Mouse (Mus musculus) c-Kit-positive CD71-negative TER-119-negative erythroid progenitor cells, embryonic 14.5 days (primary cell): Measurements from ENCODE around the gene Adamtsl5.
A peak's percentile ranks its signal among the peaks of the same experiment; 100 is the strongest.

Experiments used
- DNase-seq: peaks from one replicate; pipeline ENCODE4 v3.0.0-alpha.2; 2013; ENCODE audit warnings: low read depth

The Adamtsl5 gene

GRCm38 (mm10) chr10:80348244-80348781 lies at the start of gene Adamtsl5:
TSS of gene Adamtsl5 (minus strand) at chr10:80348412.
- peak; percentile 63 for DNase-seq

- no peak for DNase-seq
These were observed 49.4 kb upstream of the Adamtsl5 start for GRCm38 (mm10) chr10:80397524-80398173.

DNA sequence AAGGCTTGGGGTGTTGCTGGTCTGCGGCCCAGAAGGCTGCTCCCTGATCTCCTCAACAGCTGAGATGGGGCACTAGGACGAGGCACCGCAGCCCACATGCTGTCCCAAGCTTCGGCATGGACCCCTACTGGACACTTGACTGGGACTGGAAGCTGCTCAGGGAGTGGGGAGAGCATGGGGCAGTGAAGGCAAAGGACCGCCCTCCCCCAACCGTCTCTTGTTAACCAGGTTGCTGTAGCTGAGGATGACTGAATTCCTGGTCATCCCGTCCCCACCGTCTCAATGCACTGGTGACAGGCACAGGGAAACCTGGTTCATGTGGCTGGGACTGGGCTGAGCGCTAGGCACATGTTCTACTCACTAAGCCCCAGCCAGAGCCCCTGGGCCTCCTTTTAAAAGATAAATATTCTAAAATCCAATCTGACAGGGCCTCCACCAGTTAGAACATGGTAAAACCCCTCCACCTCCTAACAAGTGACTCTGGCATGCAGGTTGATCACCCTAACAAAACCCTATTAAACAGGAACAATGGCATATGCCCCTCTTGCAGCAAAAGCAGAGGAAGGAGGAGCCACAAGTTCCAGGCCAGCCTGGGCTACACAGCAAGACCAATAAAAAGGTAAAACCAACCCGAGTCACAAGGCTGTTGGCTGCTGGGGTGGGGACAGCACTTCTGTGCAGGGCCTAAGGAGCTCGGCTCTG lies 48.8 kb upstream of the Adamtsl5 start:
- DNase-seq = no peak

DNA sequence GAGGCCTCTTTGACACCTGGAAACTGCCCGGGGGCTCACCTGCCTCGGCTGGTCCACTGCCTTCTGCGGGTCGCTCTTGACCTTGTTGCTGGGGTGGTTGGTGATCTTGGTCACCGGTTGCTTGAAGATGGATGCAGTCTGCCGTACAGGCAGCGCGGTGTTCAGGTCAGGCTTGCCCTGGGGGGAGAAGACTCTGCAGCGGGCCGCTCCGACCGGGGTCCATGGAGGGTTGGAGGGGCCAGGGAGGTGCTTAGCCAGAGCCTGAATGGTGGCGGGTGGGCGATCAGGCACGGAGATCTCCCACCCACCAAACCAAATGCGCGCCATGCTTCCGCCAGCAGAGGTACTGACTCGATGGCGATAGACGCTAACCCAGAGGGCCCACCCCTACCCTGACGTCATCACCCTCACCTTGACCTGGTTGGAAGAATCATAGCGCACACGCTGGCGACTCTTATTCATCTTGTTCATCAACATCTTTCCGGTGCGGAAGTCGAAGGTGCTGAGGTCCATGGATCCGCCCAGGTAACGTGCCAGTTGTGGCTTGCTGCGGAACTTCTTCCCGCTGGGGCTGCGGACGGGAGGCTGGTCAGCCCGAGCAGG lies 46.9 kb upstream of the Adamtsl5 start:
- no peak for DNase-seq

- DNase-seq = no peak
These were observed 44.5 kb upstream of the Adamtsl5 start for GRCm38 (mm10) chr10:80392687-80393086.

GRCm38 (mm10) chr10:80390697-80391096 lies 42.5 kb upstream of the Adamtsl5 start:
- no peak for DNase-seq

DNA sequence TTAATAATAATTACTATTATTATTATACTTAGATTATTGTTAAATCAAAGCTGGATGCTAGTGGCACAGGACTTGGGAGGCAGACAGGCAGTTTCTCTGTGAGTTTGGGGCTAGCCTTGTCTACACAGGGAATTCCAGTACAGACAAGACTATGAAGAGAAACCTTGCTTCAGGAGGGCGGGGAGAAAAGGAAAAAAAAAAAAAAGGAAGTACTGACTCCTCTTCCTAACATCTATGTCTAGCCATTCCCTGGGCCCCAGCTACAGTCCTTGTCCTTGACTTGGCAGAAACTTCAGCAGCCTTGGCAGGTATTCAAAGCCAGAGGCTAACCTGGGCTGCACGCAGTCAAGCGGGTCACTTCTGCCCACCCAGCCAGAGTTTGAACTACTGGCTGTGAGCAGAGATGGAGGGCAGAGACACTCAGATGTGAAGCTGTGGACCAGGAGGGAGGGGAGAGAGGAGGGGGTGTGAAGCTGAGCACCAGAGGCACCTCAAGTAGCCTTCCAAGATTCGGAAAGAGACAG lies 41.0 kb upstream of the Adamtsl5 start:
- no peak for DNase-seq

GRCm38 (mm10) chr10:80388731-80389130 lies 40.5 kb upstream of the Adamtsl5 start:
- no peak for DNase-seq

GRCm38 (mm10) chr10:80387522-80387959 lies 39.3 kb upstream of the Adamtsl5 start, which contains the start of gene Mex3d:
TSS of gene Mex3d (minus strand) at chr10:80387659.
- DNase-seq = peak; percentile 65

- no peak for DNase-seq
These were observed 38.7 kb upstream of the Adamtsl5 start for GRCm38 (mm10) chr10:80386735-80387471.

DNA sequence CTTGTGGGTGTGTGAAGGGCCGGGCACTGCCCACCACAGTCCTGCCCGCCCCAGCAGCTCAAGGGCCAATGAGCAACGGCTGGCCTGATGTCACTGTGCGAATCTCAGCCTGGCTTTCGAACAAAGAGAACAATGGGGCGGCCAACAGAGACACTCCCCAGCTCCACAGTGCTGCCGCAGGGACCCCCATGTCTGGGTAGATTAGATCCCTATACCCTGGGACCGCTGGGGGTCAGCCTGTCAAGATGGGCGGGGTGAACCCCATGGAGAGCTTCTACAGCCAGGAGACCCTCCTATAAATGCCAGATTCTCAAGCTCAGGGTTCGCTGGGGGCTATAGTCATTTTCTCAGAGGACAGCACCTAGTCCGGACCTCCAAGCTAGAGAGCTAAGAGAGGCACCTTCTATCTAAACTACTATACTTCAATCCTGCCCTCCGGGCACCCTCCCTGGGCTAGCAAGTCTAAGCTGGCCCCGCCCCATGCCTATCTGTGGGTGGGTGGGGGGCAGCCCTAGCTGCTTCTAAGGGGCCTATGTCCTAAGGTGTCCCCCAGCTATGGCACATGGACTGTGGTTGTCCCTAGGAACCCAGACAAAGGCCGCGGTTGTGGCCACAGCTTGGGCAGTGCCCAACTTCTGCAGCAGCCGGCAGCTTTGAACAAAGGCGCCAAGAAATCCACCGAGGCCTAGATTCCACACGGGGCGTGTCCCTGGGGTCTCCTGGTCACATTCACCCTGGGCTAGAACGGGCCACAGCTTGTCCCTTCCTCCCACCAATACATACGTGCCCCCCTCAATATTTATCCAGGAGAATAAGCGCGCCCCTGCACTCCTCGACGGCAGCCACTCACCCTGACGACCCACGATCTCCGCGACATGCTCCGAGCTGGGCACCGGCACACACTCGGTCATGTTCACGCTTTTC lies 37.9 kb upstream of the Adamtsl5 start:
- DNase-seq = no peak

DNA sequence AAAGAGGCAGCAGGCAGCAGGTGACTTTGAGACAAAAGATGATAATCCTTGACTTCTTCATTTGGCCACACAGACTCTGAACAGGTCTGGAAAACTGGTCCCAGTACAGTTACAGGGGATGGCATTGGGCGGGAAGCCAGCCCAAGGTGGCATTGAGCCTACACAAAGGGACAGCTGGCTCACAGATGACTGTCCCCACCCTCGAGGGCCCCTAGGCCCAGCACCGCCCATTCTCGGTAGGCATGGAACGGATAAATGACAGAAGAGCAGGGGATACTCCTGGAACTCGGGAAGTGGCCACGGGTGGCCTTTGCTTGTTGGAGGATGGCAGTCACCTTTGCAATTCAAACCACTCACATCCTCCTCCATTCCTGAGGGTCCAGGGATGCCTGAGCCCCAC lies 37.1 kb upstream of the Adamtsl5 start:
- DNase-seq = no peak

- DNase-seq = no peak
These were observed 36.5 kb upstream of the Adamtsl5 start for GRCm38 (mm10) chr10:80384709-80385108.

DNA sequence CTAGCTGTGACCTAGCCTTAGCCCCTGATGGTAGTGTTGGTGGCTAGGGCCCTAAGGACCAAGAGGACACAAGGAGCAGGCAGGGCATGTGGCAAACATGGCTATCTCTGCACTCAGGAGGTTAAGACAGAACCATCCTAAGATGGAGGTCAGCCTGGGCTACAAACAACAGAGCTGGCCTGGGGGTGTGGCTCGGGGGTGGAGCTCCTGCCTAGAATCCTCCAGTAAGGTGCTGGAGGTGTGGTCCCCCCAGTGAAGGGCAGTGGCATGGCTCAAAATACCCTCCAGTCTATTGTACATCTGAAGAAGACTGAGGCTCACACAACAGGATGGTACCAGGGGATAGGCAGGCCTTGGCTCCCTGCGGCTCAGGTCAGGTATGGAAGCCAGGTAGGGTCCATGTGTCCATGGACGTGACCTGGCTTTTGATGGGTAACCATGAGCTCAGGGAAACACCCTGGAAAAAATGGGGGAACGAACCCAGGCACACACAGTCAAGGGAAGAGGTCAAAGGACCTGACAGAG lies 36.0 kb upstream of the Adamtsl5 start:
- no peak for DNase-seq

GRCm38 (mm10) chr10:80383431-80383830 lies 35.2 kb upstream of the Adamtsl5 start:
- DNase-seq = no peak

DNA sequence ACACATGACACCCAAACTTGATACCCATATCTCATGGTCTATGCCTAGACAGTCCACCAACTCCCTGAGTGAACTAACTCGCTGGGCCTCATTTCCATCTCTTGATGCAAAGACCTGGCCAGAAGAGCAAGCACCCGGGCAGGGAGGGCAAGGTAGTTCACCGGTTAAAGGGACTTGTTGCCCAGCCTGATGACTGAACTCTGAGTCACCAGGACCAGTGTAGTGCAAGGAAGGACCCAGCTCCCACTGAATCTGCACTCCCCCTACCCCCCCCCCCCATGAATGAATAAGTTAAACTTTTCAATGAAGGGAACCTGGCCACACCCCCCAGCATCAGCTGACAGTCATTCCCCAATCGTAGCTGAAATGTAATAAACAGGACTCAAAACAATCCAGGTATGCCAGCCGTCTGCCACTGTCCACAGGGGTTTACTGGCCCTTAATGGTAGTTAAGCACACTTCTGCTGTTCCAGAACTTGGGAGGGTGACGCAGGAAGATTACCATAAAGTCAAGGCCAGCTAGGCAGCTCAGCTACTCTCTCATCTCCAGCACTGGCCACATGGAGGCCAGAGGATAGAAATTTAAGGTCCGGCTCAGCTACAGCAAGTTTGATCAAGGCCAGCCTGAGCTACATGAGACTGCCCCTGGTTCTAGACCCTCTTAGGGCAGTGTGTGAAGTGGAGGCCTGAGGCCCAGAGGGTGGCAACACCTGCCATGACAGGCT lies 34.6 kb upstream of the Adamtsl5 start:
- DNase-seq = no peak

- DNase-seq = no peak
These were observed 29.5 kb upstream of the Adamtsl5 start for GRCm38 (mm10) chr10:80377716-80378115.

GRCm38 (mm10) chr10:80376160-80376559 lies 27.9 kb upstream of the Adamtsl5 start:
- peak; percentile 89 for DNase-seq

- peak; percentile 79 for DNase-seq
These were observed 25.9 kb upstream of the Adamtsl5 start for GRCm38 (mm10) chr10:80374063-80374462.

- no peak for DNase-seq
These were observed 24.5 kb upstream of the Adamtsl5 start for GRCm38 (mm10) chr10:80372706-80373105.
